Comparison of ENCODE assay signal across 9 mouse cellular contexts in genomic region chr15:79934776-79935175, GRCm38 (mm10). TPM values are rescaled to one million over a fixed set of nuclear protein-coding genes. Genes with fewer than 3 reads are reported as not detected.
DNase-seq lines count a peak whose midpoint lies in the region; ATAC-seq lines count a peak whose summit lies in the region.
"Had no signal": no experiment of that assay in that cellular context is flagged by ENCODE, and none has a peak within 500 bp of the region (broad histone marks: within the 10 kb centered on the region; RNA-seq: fewer than 3 reads in every experiment).

No protein-coding gene starts in this region.

- peaks cover 3% of the 10 kb centered on the region; the same call in 1 of the 2 replicates for H3K4me1 ChIP-seq in embryonic facial prominence, embryonic 11.5 days (ENCODE audit: control insufficient read depth, insufficient read depth, low read length)

- peaks cover 18% of the 10 kb centered on the region for H3K27me3 ChIP-seq in embryonic facial prominence, embryonic 11.5 days (ENCODE audit: control insufficient read depth, insufficient read depth, low read length)

- peak overlapping the region; percentile 22; the same call in 1 of the 2 replicates for H3K9ac ChIP-seq in embryonic facial prominence, embryonic 11.5 days (replicated peaks; ENCODE audit: low read length)

- H3K36me3 ChIP-seq in embryonic facial prominence, embryonic 11.5 days (replicated peaks; ENCODE audit: control insufficient read depth, insufficient read depth, low read depth, low read length): no peaks in the 10 kb centered on the region

- DNase-seq in 3134 (ENCODE audit: extremely low read depth, insufficient read length, low spot score): peak; percentile 71
- peak; percentile 66 for DNase-seq in CD4-positive helper T cell, adult 2 months (ENCODE audit: low read depth, low spot score)
- peak; percentile 41 for DNase-seq in embryonic facial prominence, embryonic 11.5 days (ENCODE audit: low spot score)
- peak; percentile 75 for DNase-seq in induced T-regulatory cell, adult 2 months (ENCODE audit: low read depth)
- DNase-seq in gastrocnemius, postnatal 25 days: no peak
- DNase-seq in left cerebral cortex, postnatal 36 days (ENCODE audit: low spot score in 2 of 2): no peak
- no peak for DNase-seq in kidney, adult 11 months
- DNase-seq: thymus, postnatal 36 days had no signal

- 2% methylated on average over 10 of the region's 10 CpGs for WGBS in embryonic facial prominence, embryonic 11.5 days

- H3K27ac ChIP-seq in embryonic facial prominence, embryonic 11.5 days (replicated peaks; ENCODE audit: low read depth, low read length): no peak overlapping the region

- H3K9me3 ChIP-seq in embryonic facial prominence, embryonic 11.5 days (replicated peaks; ENCODE audit: control insufficient read depth, low read length): no peaks in the 10 kb centered on the region

- intact Hi-C loops in left cerebral cortex, postnatal 36 days (cut with DNase I): loop anchor here (5.0 kb wide), 1 partner anchor 102 kb away; the partner anchor contains the start of genes Cbx6 and Npcd

- H3K4me2 ChIP-seq in embryonic facial prominence, embryonic 11.5 days (ENCODE audit: low read depth, low read length): no peak overlapping the region; the same call in 1 of the 2 replicates

- ATAC-seq in embryonic facial prominence, embryonic 11.5 days (replicated peaks; ENCODE audit: insufficient number of reproducible peaks, low FRiP score, low TSS enrichment, low read depth): no peak
- ATAC-seq: intestine, postnatal 0 days had no signal

- no peak overlapping the region for H3K4me3 ChIP-seq in embryonic facial prominence, embryonic 11.5 days (ENCODE audit: low read depth, low read length)

RNA-seq across cellular contexts. Expression of gene Cbx7, which starts 36.1 kb away (rescaled TPM):
- 0.75 and 1.3 TPM in 2 replicates for polyA plus RNA-seq in embryonic facial prominence, embryonic 11.5 days (2014; fragmentation: Nextera tagmentation; extraction: Ambion mirVana)
- 10 to 100 TPM in 1 of 2 experiments, 1 to 10 TPM in 1; 8.6 to 11.1 TPM for total RNA-seq in gastrocnemius, postnatal 25 days (2021)
- total RNA-seq in left cerebral cortex, postnatal 36 days (2021): 10 to 100 TPM; 40.5 to 46.5 TPM

RNA-seq across cellular contexts. Expression of gene Apobec3, which starts 43.3 kb away (rescaled TPM):
- polyA plus RNA-seq in embryonic facial prominence, embryonic 11.5 days (2014; fragmentation: Nextera tagmentation; extraction: Ambion mirVana): 7.6 and 7.9 TPM in 2 replicates
- 1 to 10 TPM; 2.3 to 4.0 TPM for total RNA-seq in gastrocnemius, postnatal 25 days (2021)
- total RNA-seq in left cerebral cortex, postnatal 36 days (2021): 1 to 10 TPM; 4.9 to 5.1 TPM

Comparison
In these comparisons a context has a peak if more than half of its experiments do, and no peak if none do; other contexts are left out.
1. DNase-seq: peak in 3134 (single experiment), CD4-positive helper T cell, adult 2 months (single experiment), embryonic facial prominence, embryonic 11.5 days (single experiment) and induced T-regulatory cell, adult 2 months (single experiment); none in gastrocnemius, postnatal 25 days (single experiment), left cerebral cortex, postnatal 36 days (0 of 2) and kidney, adult 11 months (single experiment).